Mouse (Mus musculus): ENCODE measurements around the gene Eme1. TPM values are rescaled to one million over a fixed set of nuclear protein-coding genes. Genes with fewer than 3 reads are reported as not detected.

Gene Eme1
- polyA plus RNA-seq, 1 experiment from 2014 or later = 13.2 TPM

- H3K4me1 ChIP-seq (ENCODE audit: control insufficient read depth, insufficient read depth, low read length) = no peaks in the 10 kb centered on the region
- no peak overlapping the region for H3K9ac ChIP-seq (ENCODE audit: low read length)
- no peaks in the 10 kb centered on the region for H3K36me3 ChIP-seq (ENCODE audit: control insufficient read depth, insufficient read depth, low read length)
- no peak for ATAC-seq (ENCODE audit: insufficient read depth, low FRiP score)
- no peaks in the 10 kb centered on the region for H3K9me3 ChIP-seq (replicated peaks; ENCODE audit: control insufficient read depth, low read length)
- H3K4me2 ChIP-seq (ENCODE audit: low read depth, low read length) = no peak overlapping the region
- no peak overlapping the region for H3K4me3 ChIP-seq (replicated peaks; ENCODE audit: low read length)
- 82% methylated on average over 6 of the region's 6 CpGs for WGBS
- no peaks in the 10 kb centered on the region for H3K27me3 ChIP-seq (ENCODE audit: control insufficient read depth, insufficient read depth, low read length)
- H3K27ac ChIP-seq (ENCODE audit: low read length) = no peak overlapping the region
Measured at GRCm38 (mm10) chr11:94687178-94687577, 33.4 kb upstream of the Eme1 start.

GRCm38 (mm10) chr11:94682427-94682826, 28.7 kb upstream of the Eme1 start:
- WGBS = 77% methylated on average over 7 of the region's 7 CpGs

DNA sequence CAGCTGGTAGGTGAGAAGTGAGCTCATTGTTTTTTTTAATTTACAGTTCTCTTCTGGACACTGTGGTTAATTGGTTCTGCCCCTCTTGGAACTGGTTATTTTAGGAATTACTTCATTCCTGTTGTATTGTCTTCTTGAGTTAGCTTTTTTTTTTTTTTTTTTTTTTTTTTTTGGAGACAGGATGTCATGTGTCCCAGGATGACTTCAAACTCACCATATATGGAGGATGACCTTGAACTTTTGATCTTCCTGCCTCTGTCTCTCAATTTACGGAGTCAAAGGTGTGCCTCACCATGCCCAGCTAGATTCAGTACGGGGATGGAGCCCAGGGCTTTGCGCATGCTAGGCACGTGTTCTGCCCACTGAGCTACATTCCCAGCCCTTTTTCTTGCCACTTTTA, 27.9 kb upstream of the Eme1 start:
- no peak for ATAC-seq (ENCODE audit: insufficient read depth, low FRiP score)
- Histone ChIP-seq H3K9me3 (replicated peaks; ENCODE audit: control insufficient read depth, low read length) (no peaks in the 10 kb centered on the region), H3K4me2 (ENCODE audit: low read depth, low read length) (no peak overlapping the region), H3K27ac (ENCODE audit: low read length) (no peak overlapping the region), H3K4me3 (replicated peaks; ENCODE audit: low read length) (no peak overlapping the region), H3K9ac (ENCODE audit: low read length) (no peak overlapping the region), H3K27me3 (ENCODE audit: control insufficient read depth, insufficient read depth, low read length) (no peaks in the 10 kb centered on the region), H3K4me1 (ENCODE audit: control insufficient read depth, insufficient read depth, low read length) (no peaks in the 10 kb centered on the region), H3K36me3 (ENCODE audit: control insufficient read depth, insufficient read depth, low read length) (no peaks in the 10 kb centered on the region)
- 77% methylated on average over 4 of the region's 4 CpGs for WGBS

More at GRCm38 (mm10) chr11:94682427-94682826, 28.7 kb upstream of the Eme1 start:
- no peak overlapping the region for H3K4me3 ChIP-seq (replicated peaks; ENCODE audit: low read length)
- no peak overlapping the region for H3K4me2 ChIP-seq (ENCODE audit: low read depth, low read length)
- ATAC-seq (ENCODE audit: insufficient read depth, low FRiP score) = no peak
- no peak overlapping the region for H3K27ac ChIP-seq (ENCODE audit: low read length)
- H3K4me1 ChIP-seq (ENCODE audit: control insufficient read depth, insufficient read depth, low read length) = no peaks in the 10 kb centered on the region
- no peaks in the 10 kb centered on the region for H3K27me3 ChIP-seq (ENCODE audit: control insufficient read depth, insufficient read depth, low read length)
- no peak overlapping the region for H3K9ac ChIP-seq (ENCODE audit: low read length)
- no peaks in the 10 kb centered on the region for H3K9me3 ChIP-seq (replicated peaks; ENCODE audit: control insufficient read depth, low read length)
- no peaks in the 10 kb centered on the region for H3K36me3 ChIP-seq (ENCODE audit: control insufficient read depth, insufficient read depth, low read length)

DNA sequence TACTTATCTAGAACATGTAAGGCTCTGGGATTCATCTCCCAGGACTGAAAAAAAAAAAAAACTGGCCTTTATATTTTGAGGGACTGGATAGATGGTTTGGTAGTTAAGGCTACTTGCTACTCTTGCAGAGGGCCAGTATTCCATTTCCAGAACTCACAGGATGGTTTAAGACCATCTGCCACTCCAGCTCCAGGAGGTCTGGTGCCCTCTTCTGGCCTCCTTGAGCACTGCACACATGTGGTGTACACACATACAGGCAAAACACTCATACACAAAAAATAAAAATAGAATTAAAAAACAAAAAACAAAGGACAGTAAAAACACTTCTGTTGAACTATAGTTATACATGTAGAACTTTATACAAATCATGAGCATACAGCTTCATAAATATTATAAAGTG, 26.9 kb upstream of the Eme1 start:
- Histone ChIP-seq H3K9me3 (replicated peaks; ENCODE audit: control insufficient read depth, low read length) (no peaks in the 10 kb centered on the region), H3K9ac (ENCODE audit: low read length) (no peak overlapping the region), H3K4me3 (replicated peaks; ENCODE audit: low read length) (no peak overlapping the region), H3K4me1 (ENCODE audit: control insufficient read depth, insufficient read depth, low read length) (peaks cover 8% of the 10 kb centered on the region; the same call in 1 of the 2 replicates), H3K27ac (ENCODE audit: low read length) (no peak overlapping the region), H3K27me3 (ENCODE audit: control insufficient read depth, insufficient read depth, low read length) (no peaks in the 10 kb centered on the region), H3K4me2 (ENCODE audit: low read depth, low read length) (no peak overlapping the region), H3K36me3 (ENCODE audit: control insufficient read depth, insufficient read depth, low read length) (no peaks in the 10 kb centered on the region)
- ATAC-seq (ENCODE audit: insufficient read depth, low FRiP score) = no peak

- H3K4me2 ChIP-seq (ENCODE audit: low read depth, low read length) = peak overlapping the region; percentile 65
- WGBS = 32% methylated on average over 15 of the region's 15 CpGs
Measured at GRCm38 (mm10) chr11:94677607-94678145, 23.9 kb upstream of the Eme1 start.

GRCm38 (mm10) chr11:94676754-94677606, 23.2 kb upstream of the Eme1 start, which contains the start of gene Xylt2:
TSS of gene Xylt2 (minus strand) at chr11:94677515.
- no peaks in the 10 kb centered on the region for H3K36me3 ChIP-seq (ENCODE audit: control insufficient read depth, insufficient read depth, low read length)
- no peaks in the 10 kb centered on the region for H3K27me3 ChIP-seq (ENCODE audit: control insufficient read depth, insufficient read depth, low read length)
- H3K27ac ChIP-seq (ENCODE audit: low read length) = peak within 1 kb of the TSS; percentile 86
- ATAC-seq (ENCODE audit: insufficient read depth, low FRiP score) = peak; percentile 97
- H3K4me3 ChIP-seq (replicated peaks; ENCODE audit: low read length) = peak within 1 kb of the TSS; percentile 93
- no peaks in the 10 kb centered on the region for H3K9me3 ChIP-seq (replicated peaks; ENCODE audit: control insufficient read depth, low read length)
- under 1% methylated on average over 81 of the region's 82 CpGs for WGBS
- peak within 1 kb of the TSS; percentile 65 for H3K4me2 ChIP-seq (ENCODE audit: low read depth, low read length)
- H3K9ac ChIP-seq (ENCODE audit: low read length) = peak within 1 kb of the TSS; percentile 98
- peaks cover 14% of the 10 kb centered on the region for H3K4me1 ChIP-seq (ENCODE audit: control insufficient read depth, insufficient read depth, low read length)

More at GRCm38 (mm10) chr11:94677607-94678145, 23.9 kb upstream of the Eme1 start:
- Histone ChIP-seq H3K27ac (ENCODE audit: low read length) (no peak overlapping the region), H3K9me3 (replicated peaks; ENCODE audit: control insufficient read depth, low read length) (no peaks in the 10 kb centered on the region), H3K4me1 (ENCODE audit: control insufficient read depth, insufficient read depth, low read length) (peaks cover 14% of the 10 kb centered on the region), H3K36me3 (ENCODE audit: control insufficient read depth, insufficient read depth, low read length) (no peaks in the 10 kb centered on the region), H3K27me3 (ENCODE audit: control insufficient read depth, insufficient read depth, low read length) (no peaks in the 10 kb centered on the region), H3K4me3 (replicated peaks; ENCODE audit: low read length) (peak overlapping the region; percentile 93), H3K9ac (ENCODE audit: low read length) (peak overlapping the region; percentile 64)
- no peak for ATAC-seq (ENCODE audit: insufficient read depth, low FRiP score)

DNA sequence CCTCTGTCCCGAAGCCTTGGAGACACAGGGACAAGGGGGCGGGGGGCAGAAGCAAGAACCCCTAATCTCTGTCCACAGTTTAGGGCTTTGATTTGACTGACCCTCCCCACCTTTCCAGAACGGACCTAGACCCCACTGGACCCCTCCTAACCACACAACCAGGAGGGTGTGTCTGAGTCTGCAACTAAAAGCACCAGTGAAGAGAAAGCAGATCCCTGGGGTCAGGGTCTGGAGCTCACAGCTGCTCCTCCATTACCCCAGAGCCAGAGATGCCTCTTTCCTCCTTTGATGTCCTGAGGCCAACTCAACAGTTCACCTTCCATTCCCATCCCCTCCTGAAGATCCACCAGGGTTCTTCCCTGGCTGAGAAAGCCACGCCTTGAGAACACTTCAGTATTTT, 22.5 kb upstream of the Eme1 start:
- Histone ChIP-seq H3K4me3 (replicated peaks; ENCODE audit: low read length) (peak overlapping the region; percentile 93), H3K9me3 (replicated peaks; ENCODE audit: control insufficient read depth, low read length) (no peaks in the 10 kb centered on the region), H3K4me1 (ENCODE audit: control insufficient read depth, insufficient read depth, low read length) (peaks cover 14% of the 10 kb centered on the region), H3K9ac (ENCODE audit: low read length) (peak overlapping the region; percentile 98), H3K27ac (ENCODE audit: low read length) (no peak overlapping the region), H3K4me2 (ENCODE audit: low read depth, low read length) (peak overlapping the region; percentile 65), H3K27me3 (ENCODE audit: control insufficient read depth, insufficient read depth, low read length) (no peaks in the 10 kb centered on the region), H3K36me3 (ENCODE audit: control insufficient read depth, insufficient read depth, low read length) (no peaks in the 10 kb centered on the region)
- no peak for ATAC-seq (ENCODE audit: insufficient read depth, low FRiP score)
- WGBS = 40% methylated on average over 4 of the region's 4 CpGs

GRCm38 (mm10) chr11:94675446-94675845, 21.7 kb upstream of the Eme1 start:
- Histone ChIP-seq H3K9ac (ENCODE audit: low read length) (peak overlapping the region; percentile 4; the same call in 1 of the 2 replicates), H3K27me3 (ENCODE audit: control insufficient read depth, insufficient read depth, low read length) (no peaks in the 10 kb centered on the region), H3K4me1 (ENCODE audit: control insufficient read depth, insufficient read depth, low read length) (peaks cover 14% of the 10 kb centered on the region), H3K36me3 (ENCODE audit: control insufficient read depth, insufficient read depth, low read length) (no peaks in the 10 kb centered on the region), H3K27ac (ENCODE audit: low read length) (no peak overlapping the region), H3K4me2 (ENCODE audit: low read depth, low read length) (0 out of 2 replicates have a peak overlapping the region, but pooled peaks have one; percentile 65), H3K9me3 (replicated peaks; ENCODE audit: control insufficient read depth, low read length) (no peaks in the 10 kb centered on the region), H3K4me3 (replicated peaks; ENCODE audit: low read length) (no peak overlapping the region)
- WGBS = 72% methylated on average over 5 of the region's 5 CpGs
- ATAC-seq (ENCODE audit: insufficient read depth, low FRiP score) = no peak

- 73% methylated on average over 5 of the region's 5 CpGs for WGBS
- Histone ChIP-seq H3K9ac (ENCODE audit: low read length) (no peak overlapping the region; the same call in 1 of the 2 replicates), H3K27ac (ENCODE audit: low read length) (no peak overlapping the region), H3K4me3 (replicated peaks; ENCODE audit: low read length) (no peak overlapping the region), H3K36me3 (ENCODE audit: control insufficient read depth, insufficient read depth, low read length) (peaks cover 4% of the 10 kb centered on the region; the same call in 1 of the 2 replicates), H3K4me1 (ENCODE audit: control insufficient read depth, insufficient read depth, low read length) (peaks cover 14% of the 10 kb centered on the region), H3K9me3 (replicated peaks; ENCODE audit: control insufficient read depth, low read length) (no peaks in the 10 kb centered on the region), H3K27me3 (ENCODE audit: control insufficient read depth, insufficient read depth, low read length) (no peaks in the 10 kb centered on the region), H3K4me2 (ENCODE audit: low read depth, low read length) (no peak overlapping the region)
- no peak for ATAC-seq (ENCODE audit: insufficient read depth, low FRiP score)
Measured at GRCm38 (mm10) chr11:94674984-94675383, 21.2 kb upstream of the Eme1 start.
